Mouse (Mus musculus) embryo, embryonic 10 days (tissue): ENCODE data around the gene Polh.

Experiments used
- DNase-seq: peaks from one replicate; pipeline ENCODE4 v3.0.0-alpha.2; 2015; ENCODE audit warnings: low spot score

Gene Polh

GRCm38 (mm10) chr17:46202421-46203071 is at the start of gene Polh, which contains the start of gene Xpo5:
Polh (minus strand) TSS chr17:46202645.
Xpo5 (plus strand) TSS chr17:46202782.
- peak; percentile 96 for DNase-seq

GRCm38 (mm10) chr17:46251174-46251573 is 48.7 kb upstream of the Polh start:
- DNase-seq = no peak

- no peak for DNase-seq
Measured at GRCm38 (mm10) chr17:46248189-46248522, 45.7 kb upstream of the Polh start.

GRCm38 (mm10) chr17:46247512-46248188 is 45.2 kb upstream of the Polh start, which contains the start of the genes Polr1c and Yipf3:
Polr1c (minus strand) TSS chr17:46248054.
Yipf3 (plus strand) TSS chr17:46248080.
- peak; percentile 99 for DNase-seq

- DNase-seq = peak; percentile 3
Measured at GRCm38 (mm10) chr17:46244579-46244978, 42.1 kb upstream of the Polh start.

GRCm38 (mm10) chr17:46243624-46244023 is 41.2 kb upstream of the Polh start:
- DNase-seq = peak; percentile 11

- DNase-seq = peak; percentile 3
Measured at GRCm38 (mm10) chr17:46242993-46243392, 40.5 kb upstream of the Polh start.

- DNase-seq = no peak
Measured at GRCm38 (mm10) chr17:46242274-46242673, 39.8 kb upstream of the Polh start.

GRCm38 (mm10) chr17:46241471-46241870 is 39.0 kb upstream of the Polh start:
- no peak for DNase-seq

- peak; percentile 6 for DNase-seq
Measured at GRCm38 (mm10) chr17:46239516-46240114, 37.2 kb upstream of the Polh start.

- no peak for DNase-seq
Measured at GRCm38 (mm10) chr17:46237480-46237879, 35.0 kb upstream of the Polh start.

- DNase-seq = no peak
Measured at GRCm38 (mm10) chr17:46237079-46237478, 34.6 kb upstream of the Polh start.

GRCm38 (mm10) chr17:46236067-46236466 is 33.6 kb upstream of the Polh start:
- no peak for DNase-seq

GRCm38 (mm10) chr17:46227576-46227975 is 25.1 kb upstream of the Polh start:
- DNase-seq = no peak

- DNase-seq = no peak
Measured at GRCm38 (mm10) chr17:46221601-46222000, 19.2 kb upstream of the Polh start.

- no peak for DNase-seq
Measured at GRCm38 (mm10) chr17:46210550-46210949, 8.1 kb upstream of the Polh start.

GRCm38 (mm10) chr17:46206676-46207075 is 4.2 kb upstream of the Polh start:
- no peak for DNase-seq

- DNase-seq = no peak
Measured at GRCm38 (mm10) chr17:46203078-46203477, 633 bp upstream of the Polh start.

GRCm38 (mm10) chr17:46201151-46201550 is 1.3 kb downstream of the Polh start:
- DNase-seq = no peak

GRCm38 (mm10) chr17:46188829-46189228 is 13.6 kb downstream of the Polh start:
- no peak for DNase-seq

GRCm38 (mm10) chr17:46182273-46182672 is 20.2 kb downstream of the Polh start:
- no peak for DNase-seq

GRCm38 (mm10) chr17:46170538-46170937 is 31.9 kb downstream of the Polh start:
- DNase-seq = peak; percentile 72

- DNase-seq = no peak
Measured at GRCm38 (mm10) chr17:46168768-46169167, 33.7 kb downstream of the Polh start.
